Mouse (Mus musculus) ES-Bruce4 (cell line): ENCODE measurements around the gene Foxl2. TPM values are rescaled to one million over a fixed set of nuclear protein-coding genes. Genes with fewer than 3 reads are reported as not detected.

Source experiments
- H3K27ac ChIP-seq: 2 replicates; pipeline ENCODE4 v1.5.1; 2012; ENCODE audit warnings: low read length, inconsistent platforms; ENCODE audit not compliant: insufficient read depth
- H3K27me3 ChIP-seq: 2 replicates; pipeline ENCODE4 v1.6.1; 2012; ENCODE audit warnings: mild to moderate bottlenecking, low read length, inconsistent platforms; ENCODE audit not compliant: control insufficient read depth, poor library complexity, insufficient read depth, severe bottlenecking
- H3K36me3 ChIP-seq: 2 replicates; pipeline ENCODE4 v1.6.1; 2012; ENCODE audit warnings: inconsistent platforms, mild to moderate bottlenecking, low read length, moderate library complexity; ENCODE audit not compliant: control insufficient read depth, poor library complexity, insufficient read depth, severe bottlenecking
- H3K4me1 ChIP-seq: one replicate; pipeline ENCODE4 v1.8.1; 2011; ENCODE audit warnings: low read length; ENCODE audit not compliant: control insufficient read depth, insufficient read depth
- H3K4me3 ChIP-seq: 2 replicates; pipeline ENCODE4 v1.5.1; 2011; ENCODE audit warnings: low read depth, mild to moderate bottlenecking, low read length
- H3K9ac ChIP-seq: 2 replicates; pipeline ENCODE4 v1.6.1; 2012; ENCODE audit warnings: low read depth, mild to moderate bottlenecking, inconsistent platforms; ENCODE audit not compliant: poor library complexity, severe bottlenecking
- H3K9me3 ChIP-seq: replicated peaks from 2 replicates; pipeline ENCODE4 v1.6.1; 2012; ENCODE audit warnings: mild to moderate bottlenecking, low read length, inconsistent platforms; ENCODE audit not compliant: control insufficient read depth, poor library complexity, insufficient read depth, severe bottlenecking
- CTCF ChIP-seq: IDR thresholded peaks from one replicate; pipeline ENCODE4 v1.8.1; 2011; ENCODE audit warnings: low read depth, low read length
- EP300 ChIP-seq: IDR thresholded peaks from 2 replicates; pipeline ENCODE4 v1.6.1; 2011; ENCODE audit warnings: low read depth, low read length; ENCODE audit not compliant: insufficient read depth
- POLR2A ChIP-seq: IDR thresholded peaks from one replicate; pipeline ENCODE4 v1.8.1; 2011; ENCODE audit warnings: low read length; ENCODE audit not compliant: insufficient read depth
- polyA plus RNA-seq: library from polyadenylated mRNA; stranded (reverse); fragments of >200 nt; gene quantifications from 2 replicates; pipeline ENCODE4 v1.2.4, GENCODE M21; 2011; ENCODE audit warnings: low read depth; ENCODE audit not compliant: missing spikeins, insufficient read depth, insufficient read length

Foxl2 gene
- polyA plus RNA-seq = 0.67 and 0.68 TPM in 2 replicates

DNA sequence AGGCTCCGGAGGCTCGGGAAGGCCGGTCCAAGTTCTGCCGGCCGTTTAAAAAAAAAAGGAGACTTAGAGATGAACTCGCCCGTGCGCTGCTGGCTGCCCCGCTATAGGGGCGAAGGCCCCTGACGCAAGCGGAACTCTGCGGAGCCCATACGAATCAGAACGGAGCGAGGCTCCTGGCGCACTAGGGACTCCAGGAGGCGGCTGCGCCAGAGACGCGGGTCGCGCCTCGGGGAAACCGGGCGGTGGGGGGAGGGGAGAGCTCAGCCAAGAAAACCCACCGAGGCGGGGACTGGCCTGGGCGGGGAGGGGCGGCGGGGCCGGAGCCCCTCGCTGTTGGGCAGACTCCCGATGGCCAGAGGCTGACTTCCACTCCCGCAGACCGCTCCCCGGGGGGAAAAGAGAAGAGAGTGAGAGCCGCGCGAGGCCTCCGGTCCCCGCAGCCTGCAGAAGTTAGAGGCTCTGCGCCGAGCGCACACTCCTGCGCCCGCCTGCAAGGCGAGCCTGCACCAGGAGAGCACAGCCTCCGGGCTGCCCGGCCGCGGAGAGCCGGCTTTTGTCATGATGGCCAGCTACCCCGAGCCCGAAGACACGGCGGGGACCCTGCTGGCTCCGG lies at the start of gene Foxl2:
Gene Foxl2, plus strand, starts transcription at position 186 of the 613 bp plus-strand sequence.
- Histone ChIP-seq H3K4me3 (peak within 1 kb of the TSS; percentile 58), H3K27ac (no peak within 1 kb of the TSS), H3K4me1 (no peaks in the 10 kb centered on the region), H3K9ac (peak within 1 kb of the TSS; percentile 46), H3K36me3 (no peaks in the 10 kb centered on the region), H3K9me3 (no peaks in the 10 kb centered on the region), H3K27me3 (peaks cover 53% of the 10 kb centered on the region)
- TF ChIP-seq EP300 (no peak), POLR2A (no peak), CTCF (no peak)

DNA sequence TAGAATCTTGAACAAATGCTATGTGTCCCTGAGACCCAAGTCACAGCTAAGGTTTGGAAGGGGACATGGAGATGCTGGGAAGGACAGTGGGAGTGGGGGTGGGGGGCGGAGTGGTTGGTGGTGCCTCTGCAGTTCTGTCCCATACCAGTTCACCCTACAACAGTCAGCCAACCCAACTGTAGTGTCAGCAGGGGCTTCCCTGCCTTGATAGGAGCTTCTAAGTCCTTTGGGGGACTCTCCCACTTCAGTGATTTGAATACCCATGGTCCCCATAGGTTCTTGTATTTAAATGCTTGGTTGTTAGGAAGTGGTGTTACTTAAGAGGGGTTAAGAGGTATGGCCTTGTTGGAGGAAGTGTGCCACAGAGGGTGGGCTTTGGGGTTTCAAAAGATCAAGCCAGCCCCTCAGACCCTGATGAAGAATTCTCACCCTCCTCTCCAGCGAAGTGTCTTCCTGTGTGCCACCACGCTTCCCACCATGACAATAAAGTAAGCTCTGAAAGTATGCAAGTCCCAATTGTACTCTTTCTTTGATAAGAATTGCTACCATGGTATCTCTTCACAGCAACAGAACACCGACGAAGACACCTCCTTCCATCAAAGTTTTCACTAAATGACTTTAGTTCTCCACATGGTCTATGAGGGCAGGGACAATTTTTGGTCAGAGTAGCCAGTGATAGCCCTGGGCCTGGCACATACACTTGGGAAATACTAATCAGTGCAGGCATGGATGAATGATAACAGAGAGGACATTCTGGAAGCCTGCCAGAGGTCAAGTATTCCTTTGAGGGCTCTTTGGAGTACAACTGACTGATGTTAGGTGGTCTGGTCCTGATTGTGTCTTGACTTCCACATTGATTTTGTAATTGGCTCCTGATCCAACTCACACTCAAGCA lies 34.2 kb upstream of the Foxl2 start:
- no peaks in the 10 kb centered on the region for H3K27me3 ChIP-seq
- TF ChIP-seq CTCF (no peak), POLR2A (no peak), EP300 (no peak)
- H3K36me3 ChIP-seq = no peaks in the 10 kb centered on the region
- no peaks in the 10 kb centered on the region; the same call in 1 of the 2 replicates for H3K9me3 ChIP-seq
- no peak overlapping the region for H3K9ac ChIP-seq
- H3K4me1 ChIP-seq = no peaks in the 10 kb centered on the region
- no peak overlapping the region for H3K27ac ChIP-seq
- no peak overlapping the region for H3K4me3 ChIP-seq

DNA sequence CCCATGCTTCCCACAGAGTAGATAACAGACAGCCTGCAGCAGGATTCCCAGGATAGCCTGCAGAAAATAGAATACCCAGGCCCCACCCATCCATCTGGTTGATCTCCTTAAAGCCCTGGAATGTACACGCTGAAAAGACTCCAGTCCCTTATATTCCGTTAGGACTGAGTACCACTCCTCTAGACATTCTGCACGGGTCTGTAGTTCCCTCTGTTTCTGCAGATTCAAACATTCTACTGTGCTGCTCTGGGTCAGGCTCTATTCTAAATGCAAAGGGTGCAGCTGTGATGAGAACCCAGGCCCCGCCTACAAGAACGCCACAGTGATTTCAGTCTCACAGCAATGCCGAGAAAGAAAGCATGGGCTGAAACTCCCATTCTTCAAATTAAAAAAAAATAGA lies 32.0 kb upstream of the Foxl2 start:
- Histone ChIP-seq H3K27me3 (no peaks in the 10 kb centered on the region), H3K36me3 (no peaks in the 10 kb centered on the region), H3K27ac (no peak overlapping the region), H3K9ac (no peak overlapping the region), H3K4me1 (no peaks in the 10 kb centered on the region), H3K9me3 (no peaks in the 10 kb centered on the region), H3K4me3 (no peak overlapping the region)
- TF ChIP-seq EP300 (no peak), CTCF (no peak), POLR2A (no peak)

DNA sequence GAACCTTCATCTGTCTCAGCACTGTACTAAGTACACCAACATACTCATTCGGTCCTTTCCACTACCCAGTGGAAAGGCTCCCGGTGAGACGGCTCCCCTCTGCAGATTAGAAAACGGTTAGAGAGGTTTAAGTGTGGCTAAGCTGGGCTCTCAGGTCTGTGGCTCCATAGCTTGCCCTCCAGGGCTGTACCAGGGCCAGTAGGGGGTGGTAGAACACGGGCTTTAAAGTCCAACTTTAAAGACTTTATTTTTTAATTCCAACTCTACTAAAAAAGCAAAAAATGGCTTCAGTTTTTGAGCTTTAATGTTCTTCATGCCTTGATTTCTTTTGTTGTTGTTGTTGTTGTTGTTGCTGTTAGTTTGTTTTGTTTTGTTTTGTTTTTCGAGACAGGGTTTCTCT lies 30.9 kb upstream of the Foxl2 start:
- TF ChIP-seq EP300 (no peak), POLR2A (no peak), CTCF (no peak)
- Histone ChIP-seq H3K27me3 (no peaks in the 10 kb centered on the region), H3K4me3 (no peak overlapping the region), H3K36me3 (no peaks in the 10 kb centered on the region), H3K4me1 (no peaks in the 10 kb centered on the region), H3K9me3 (no peaks in the 10 kb centered on the region), H3K27ac (no peak overlapping the region), H3K9ac (no peak overlapping the region)

GRCm38 (mm10) chr9:98929496-98929895 lies 25.6 kb upstream of the Foxl2 start:
- no peak overlapping the region for H3K27ac ChIP-seq
- no peaks in the 10 kb centered on the region for H3K36me3 ChIP-seq
- H3K9me3 ChIP-seq = no peaks in the 10 kb centered on the region
- TF ChIP-seq POLR2A (no peak), CTCF (peak; percentile 55)
- H3K27me3 ChIP-seq = no peaks in the 10 kb centered on the region
- H3K4me1 ChIP-seq = no peaks in the 10 kb centered on the region
- no peak overlapping the region for H3K4me3 ChIP-seq
- H3K9ac ChIP-seq = no peak overlapping the region

- H3K4me3 ChIP-seq = no peak overlapping the region
- no peaks in the 10 kb centered on the region for H3K4me1 ChIP-seq
- H3K9ac ChIP-seq = no peak overlapping the region
- H3K27me3 ChIP-seq = no peaks in the 10 kb centered on the region
- H3K27ac ChIP-seq = no peak overlapping the region
- no peak for TF ChIP-seq CTCF
- no peak for TF ChIP-seq POLR2A
- no peak for TF ChIP-seq EP300
- no peaks in the 10 kb centered on the region for H3K36me3 ChIP-seq
- H3K9me3 ChIP-seq = no peaks in the 10 kb centered on the region
Observed at GRCm38 (mm10) chr9:98932931-98933330, 22.2 kb upstream of the Foxl2 start.
